Mouse (Mus musculus): ENCODE data around the gene Mapk8.

Gene Mapk8

DNA sequence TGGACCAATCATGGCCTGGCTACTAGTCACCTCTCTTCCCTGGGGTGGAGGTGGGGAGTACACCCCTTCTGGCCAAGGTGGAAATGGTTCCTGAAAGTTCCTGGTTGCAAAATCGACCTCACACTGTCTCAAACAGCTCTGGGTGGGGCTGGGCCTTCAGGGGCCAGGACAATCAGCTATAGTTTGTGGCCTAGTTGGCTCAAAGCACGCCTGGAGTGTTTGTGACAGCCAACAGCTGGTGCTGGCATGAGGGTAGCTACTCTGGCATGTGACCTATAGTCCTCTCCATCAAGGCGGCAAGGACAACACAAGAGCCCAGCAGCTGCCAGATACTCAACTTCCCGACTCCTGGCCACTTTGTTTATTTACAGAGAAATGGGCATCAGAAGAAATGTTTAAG, 99.2 kb downstream of the Mapk8 start:
- DNase-seq, result no peak

- DNase-seq, result no peak
Measured at GRCm38 (mm10) chr14:33346546-33346945, 100.4 kb downstream of the Mapk8 start.

DNA sequence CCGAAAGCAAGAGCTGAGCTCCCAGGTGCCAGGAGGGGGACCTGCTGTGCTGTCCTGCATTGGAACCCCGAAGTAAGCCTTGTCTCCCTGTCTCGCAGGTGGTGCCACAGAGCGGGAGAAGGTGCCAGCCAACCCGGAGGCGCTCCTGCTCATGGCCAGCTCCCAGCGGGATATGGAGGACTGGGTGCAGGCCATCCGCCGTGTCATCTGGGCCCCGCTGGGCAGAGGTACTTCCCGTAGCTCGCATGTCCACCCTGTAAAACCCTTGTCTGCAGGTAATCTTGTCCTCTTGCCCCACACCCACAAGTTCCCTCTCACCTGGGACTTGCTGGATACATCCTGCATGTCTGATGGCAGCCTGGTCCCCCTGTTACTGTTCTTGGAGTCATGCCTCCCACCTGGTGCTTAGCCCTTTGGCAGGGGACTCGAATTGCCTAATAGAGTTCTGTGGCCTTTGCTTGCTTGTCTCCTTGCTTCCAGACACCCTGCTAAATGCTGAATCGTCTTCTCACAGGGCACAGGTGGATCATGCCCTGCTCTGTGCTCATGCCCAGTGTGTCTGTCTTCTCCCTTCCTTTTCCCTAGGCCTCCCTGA, 103.7 kb downstream of the Mapk8 start:
- DNase-seq, result no peak

GRCm38 (mm10) chr14:33338684-33339083, 108.3 kb downstream of the Mapk8 start:
- DNase-seq, result no peak

DNA sequence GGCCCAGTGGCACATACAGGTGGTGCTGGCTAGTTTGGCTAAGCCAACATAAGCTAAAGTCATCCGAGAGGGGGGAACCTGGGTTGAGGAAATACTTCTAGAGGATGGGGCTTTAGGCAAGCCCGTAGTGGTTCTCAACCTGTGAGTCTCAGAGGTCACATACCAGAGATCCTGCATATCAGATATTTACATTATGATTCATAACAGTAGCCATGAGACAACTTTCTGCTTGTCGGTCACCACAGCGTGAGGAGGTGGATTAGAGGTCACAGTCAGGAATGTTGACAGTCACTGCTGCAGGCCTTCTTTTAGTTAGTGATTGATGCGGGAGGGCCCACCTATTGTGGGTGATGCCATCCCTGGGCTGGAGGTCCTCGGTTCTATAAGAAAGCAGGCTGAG, 111.2 kb downstream of the Mapk8 start:
- DNase-seq, result no peak

- no peak for DNase-seq
Measured at GRCm38 (mm10) chr14:33334402-33334801, 112.6 kb downstream of the Mapk8 start.

GRCm38 (mm10) chr14:33333833-33334232, 113.1 kb downstream of the Mapk8 start:
- no peak for DNase-seq

GRCm38 (mm10) chr14:33331627-33332026, 115.3 kb downstream of the Mapk8 start:
- DNase-seq, result no peak

- no peak for DNase-seq
Measured at GRCm38 (mm10) chr14:33330986-33331385, 116.0 kb downstream of the Mapk8 start.

DNA sequence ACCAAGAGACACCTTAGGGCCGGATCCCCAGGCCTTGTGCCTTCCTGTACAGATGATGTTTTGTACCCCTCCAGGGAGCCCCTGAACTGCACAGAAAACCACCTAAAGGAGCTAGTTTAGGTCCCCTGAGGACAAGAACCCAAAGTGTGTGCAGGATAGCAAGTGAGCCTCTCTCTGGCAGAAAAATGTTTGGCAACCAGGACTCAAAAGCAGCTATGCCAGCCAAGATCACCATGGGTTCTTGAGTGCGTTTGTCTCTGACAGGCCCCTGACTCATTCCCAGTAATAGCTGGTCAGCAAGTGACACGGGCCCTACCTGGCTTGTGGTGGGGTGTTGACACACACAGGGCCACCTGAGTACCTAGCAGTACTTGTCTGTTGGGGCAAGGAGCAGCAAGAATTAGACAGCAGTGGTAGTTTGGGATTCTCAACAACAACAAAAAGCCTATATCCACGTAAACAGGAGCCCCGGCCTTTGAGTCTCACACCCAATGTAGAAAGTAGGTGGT, 117.6 kb downstream of the Mapk8 start:
- no peak for DNase-seq

- DNase-seq, result no peak
Measured at GRCm38 (mm10) chr14:33328369-33328768, 118.6 kb downstream of the Mapk8 start.

Data from kidney, adult 9 months (tissue).